Mouse (Mus musculus): ENCODE data around the gene 1500009C09Rik.

- TF ChIP-seq POLR2A (IDR thresholded peaks at IDR 0.05; ENCODE audit: low read depth, low read length) (no peak), CTCF (IDR thresholded peaks at IDR 0.05; ENCODE audit: extremely low read depth, insufficient read length, insufficient replicate concordance, low read depth, low read length) (no peak)
Measured at GRCm38 (mm10) chr15:82213222-82213621, 39.0 kb upstream of the 1500009C09Rik start.
